Comparison of ENCODE assay signal across 24 mouse cellular contexts in genomic region chr9:53371339-53371738, GRCm38 (mm10). TPM values are rescaled to one million over a fixed set of nuclear protein-coding genes. Genes with fewer than 3 reads are reported as not detected.
DNase-seq lines count a peak whose midpoint lies in the region; ATAC-seq and TF ChIP-seq lines count a peak whose summit lies in the region.
"Had no signal": no experiment of that assay in that cellular context is flagged by ENCODE, and none has a peak within 500 bp of the region (broad histone marks: within the 10 kb centered on the region; RNA-seq: fewer than 3 reads in every experiment).

No protein-coding gene starts in this region.

- ATAC-seq in liver, embryonic 11.5 days (replicated peaks; ENCODE audit: low FRiP score) = no peak
- ATAC-seq in intestine, embryonic 16.5 days = peak; percentile 80
- no peak for ATAC-seq in megakaryocyte progenitor cell, adult 5-6 weeks (replicated peaks; ENCODE audit: poor library complexity)
- ATAC-seq in lung, postnatal 0 days = no peak
- ATAC-seq: forebrain, embryonic 14.5 days had no signal

- H3K4me3 ChIP-seq in liver, adult 2 months (ENCODE audit: insufficient read depth, low read depth, low read length) = no peak overlapping the region
- H3K4me3 ChIP-seq in liver, embryonic 11.5 days (ENCODE audit: low read depth, low read length) = no peak overlapping the region
- no peak overlapping the region for H3K4me3 ChIP-seq in intestine, embryonic 16.5 days (ENCODE audit: low read length)
- H3K4me3 ChIP-seq in small intestine, adult 2 months (ENCODE audit: low read depth, low read length) = no peak overlapping the region
- no peak overlapping the region for H3K4me3 ChIP-seq in lung, postnatal 0 days (ENCODE audit: low read depth, low read length)
- H3K4me3 ChIP-seq: embryonic facial prominence, embryonic 13.5 days; embryonic facial prominence, embryonic 15.5 days; erythroblast, embryonic 14.5 days; forebrain, embryonic 10.5 days; forebrain, embryonic 12.5 days had no signal

- DNase-seq in liver, adult 2 months (ENCODE audit: extremely low read depth, low read depth, low spot score) = peak; percentile 61
- no peak for DNase-seq in liver, embryonic 11.5 days (ENCODE audit: low spot score)
- no peak for DNase-seq in lung, postnatal 0 days (ENCODE audit: low spot score)
- no peak for DNase-seq in neural tube, embryonic 10.5 days (ENCODE audit: extremely low spot score, low spot score)
- DNase-seq: adrenal gland, adult 2 months; adrenal gland, postnatal 10 days; adrenal gland, postnatal 25 days; cerebellum, adult 11 months; cerebellum, adult 18-20 months; cerebellum, adult 8-10 months; cerebellum, adult 9-11 months; cerebellum, postnatal 14 days; cerebellum, postnatal 36 days; embryo, embryonic 11 days had no signal

- peaks cover 7% of the 10 kb centered on the region; the same call in 1 of the 2 replicates for H3K4me1 ChIP-seq in liver, adult 2 months (ENCODE audit: control insufficient read depth, insufficient read depth, low read length)
- H3K4me1 ChIP-seq in liver, embryonic 11.5 days (replicated peaks; ENCODE audit: control insufficient read depth, insufficient read depth, low read length) = no peaks in the 10 kb centered on the region
- H3K4me1 ChIP-seq in intestine, embryonic 16.5 days (ENCODE audit: control insufficient read depth, insufficient read depth, low read length) = peaks cover 5% of the 10 kb centered on the region; the same call in 1 of the 2 replicates
- peaks cover 28% of the 10 kb centered on the region for H3K4me1 ChIP-seq in small intestine, adult 2 months (ENCODE audit: control insufficient read depth, insufficient read depth, insufficient read length, low read length)
- H3K4me1 ChIP-seq in lung, postnatal 0 days (ENCODE audit: insufficient read depth, low read depth, low read length) = peaks cover 5% of the 10 kb centered on the region; the same call in 1 of the 2 replicates
- H3K4me1 ChIP-seq: embryonic facial prominence, embryonic 13.5 days; embryonic facial prominence, embryonic 15.5 days; forebrain, embryonic 10.5 days; forebrain, embryonic 12.5 days had no signal

- no peak for TF ChIP-seq EP300 in lung, postnatal 0 days (IDR thresholded peaks at IDR 0.05)

- peak overlapping the region; percentile 73 for H3K27ac ChIP-seq in liver, adult 2 months (replicated peaks; ENCODE audit: insufficient read depth, low read depth, low read length)
- no peak overlapping the region for H3K27ac ChIP-seq in liver, embryonic 11.5 days (ENCODE audit: low read depth, low read length)
- peak overlapping the region; percentile 55 for H3K27ac ChIP-seq in intestine, embryonic 16.5 days (ENCODE audit: low read length)
- peak overlapping the region; percentile 82 for H3K27ac ChIP-seq in small intestine, adult 2 months (ENCODE audit: insufficient read depth, low read depth, low read length)
- H3K27ac ChIP-seq in lung, postnatal 0 days (ENCODE audit: low read length) = no peak overlapping the region
- H3K27ac ChIP-seq: embryonic facial prominence, embryonic 13.5 days; embryonic facial prominence, embryonic 15.5 days; forebrain, embryonic 10.5 days; forebrain, embryonic 12.5 days had no signal

- H3K9me3 ChIP-seq in liver, embryonic 11.5 days (ENCODE audit: control insufficient read depth, low read length) = no peaks in the 10 kb centered on the region
- no peaks in the 10 kb centered on the region for H3K9me3 ChIP-seq in intestine, embryonic 16.5 days (ENCODE audit: control insufficient read depth, low read length)
- H3K9me3 ChIP-seq in lung, postnatal 0 days (ENCODE audit: low read length) = no peaks in the 10 kb centered on the region
- H3K9me3 ChIP-seq: embryonic facial prominence, embryonic 13.5 days; embryonic facial prominence, embryonic 15.5 days; forebrain, embryonic 10.5 days; forebrain, embryonic 12.5 days had no signal

- TF ChIP-seq CTCF in liver, adult 2 months (IDR thresholded peaks at IDR 0.05; ENCODE audit: low read depth, low read length) = no peak
- no peak for TF ChIP-seq CTCF in small intestine, adult 2 months (IDR thresholded peaks at IDR 0.05; ENCODE audit: extremely low read depth, insufficient read length, insufficient replicate concordance, low read depth, low read length)
- no peak for TF ChIP-seq CTCF in lung, postnatal 0 days (IDR thresholded peaks at IDR 0.05)

- no peak for TF ChIP-seq POLR2A in liver, adult 2 months (IDR thresholded peaks at IDR 0.05; ENCODE audit: extremely low read depth, insufficient read depth, low read length)
- TF ChIP-seq POLR2A in small intestine, adult 2 months (IDR thresholded peaks at IDR 0.05; ENCODE audit: low read depth, low read length) = no peak

- H3K4me2 ChIP-seq in liver, embryonic 11.5 days = no peak overlapping the region
- H3K4me2 ChIP-seq in intestine, embryonic 16.5 days (ENCODE audit: low read depth, low read length) = no peak overlapping the region
- no peak overlapping the region for H3K4me2 ChIP-seq in lung, postnatal 0 days (replicated peaks; ENCODE audit: low read depth, low read length)
- H3K4me2 ChIP-seq: embryonic facial prominence, embryonic 13.5 days; embryonic facial prominence, embryonic 15.5 days; forebrain, embryonic 12.5 days had no signal

- no peak overlapping the region for H3K9ac ChIP-seq in liver, adult 2 months (ENCODE audit: low read depth, low read length)
- H3K9ac ChIP-seq in liver, embryonic 11.5 days (ENCODE audit: low read depth, low read length) = no peak overlapping the region
- no peak overlapping the region for H3K9ac ChIP-seq in intestine, embryonic 16.5 days (ENCODE audit: low read depth, low read length)
- H3K9ac ChIP-seq in lung, postnatal 0 days (replicated peaks; ENCODE audit: low read depth) = no peak overlapping the region
- H3K9ac ChIP-seq: embryonic facial prominence, embryonic 13.5 days; embryonic facial prominence, embryonic 15.5 days; forebrain, embryonic 12.5 days had no signal

- no peaks in the 10 kb centered on the region for H3K27me3 ChIP-seq in liver, adult 2 months (ENCODE audit: control insufficient read depth, insufficient read depth, low read length)
- H3K27me3 ChIP-seq in liver, embryonic 11.5 days (replicated peaks; ENCODE audit: control insufficient read depth, insufficient read depth, low read length) = no peaks in the 10 kb centered on the region
- no peaks in the 10 kb centered on the region for H3K27me3 ChIP-seq in intestine, embryonic 16.5 days (replicated peaks; ENCODE audit: control insufficient read depth, insufficient read depth, low read length)
- H3K27me3 ChIP-seq in small intestine, adult 2 months (ENCODE audit: control insufficient read depth, insufficient read depth, low read length) = no peaks in the 10 kb centered on the region
- H3K27me3 ChIP-seq in lung, postnatal 0 days (replicated peaks; ENCODE audit: insufficient read depth, low read length) = no peaks in the 10 kb centered on the region
- H3K27me3 ChIP-seq: embryonic facial prominence, embryonic 13.5 days; embryonic facial prominence, embryonic 15.5 days; forebrain, embryonic 12.5 days had no signal

- no peaks in the 10 kb centered on the region for H3K79me2 ChIP-seq in liver, adult 2 months (ENCODE audit: control insufficient read depth, insufficient read depth, low read length)

- peaks cover 42% of the 10 kb centered on the region for H3K36me3 ChIP-seq in liver, adult 2 months (ENCODE audit: control insufficient read depth, insufficient read depth, low read length)
- H3K36me3 ChIP-seq in liver, embryonic 11.5 days (ENCODE audit: control insufficient read depth, insufficient read depth, low read length) = no peaks in the 10 kb centered on the region
- peaks cover 3% of the 10 kb centered on the region for H3K36me3 ChIP-seq in intestine, embryonic 16.5 days (ENCODE audit: control insufficient read depth, insufficient read depth, low read length)
- H3K36me3 ChIP-seq in small intestine, adult 2 months (ENCODE audit: control insufficient read depth, insufficient read depth, low read length) = peaks cover 32% of the 10 kb centered on the region
- no peaks in the 10 kb centered on the region for H3K36me3 ChIP-seq in lung, postnatal 0 days (ENCODE audit: insufficient read depth, low read length)
- H3K36me3 ChIP-seq: embryonic facial prominence, embryonic 13.5 days; embryonic facial prominence, embryonic 15.5 days; forebrain, embryonic 10.5 days; forebrain, embryonic 12.5 days had no signal

- 13% methylated on average over 3 of the region's 3 CpGs for WGBS in liver, adult 2 months
- WGBS in liver, embryonic 11.5 days = 25% methylated on average over 3 of the region's 3 CpGs
- whole genome bisulfite sequencing in intestine, embryonic 16.5 days = 40% methylated on average over 3 of the region's 3 CpGs
- 19% methylated on average over 3 of the region's 3 CpGs for WGBS in small intestine, adult 2 months
- 35% methylated on average over 3 of the region's 3 CpGs for WGBS in lung, postnatal 0 days

RNA-seq across cellular contexts. Expression of gene Kdelc2, which starts 12.5 kb away (rescaled TPM):
- total RNA-seq in liver, adult 2 months (2014; rRNA removed) = 5.6 and 6.2 TPM in 2 replicates
- 2.0 and 2.4 TPM in 2 replicates for polyA plus RNA-seq in liver, adult 2 months (2012; rRNA removed)
- polyA plus RNA-seq in liver, embryonic 11.5 days (2014; fragmentation: Nextera tagmentation; extraction: Ambion mirVana) = 11.2 and 12.0 TPM in 2 replicates
- 23.9 and 25.2 TPM in 2 replicates for polyA plus RNA-seq in intestine, embryonic 16.5 days (2015; fragmentation: Nextera tagmentation; extraction: Ambion mirVana)
- polyA plus RNA-seq in small intestine, adult 2 months (2012; rRNA removed) = 1.5 and 2.6 TPM in 2 replicates
- 6.9 and 8.1 TPM in 2 replicates for total RNA-seq in megakaryocyte progenitor cell, adult 5-6 weeks (2015)
- total RNA-seq in megakaryocyte progenitor cell, adult 5-6 weeks (2017) = 10.5 and 12.4 TPM in 2 replicates
- polyA plus RNA-seq in lung, postnatal 0 days (2015; fragmentation: Nextera tagmentation; extraction: Ambion mirVana) = 30.2 and 37.3 TPM in 2 replicates
- polyA plus RNA-seq: erythroblast, embryonic 14.5 days had no signal

RNA-seq across cellular contexts. Expression of gene 4930550C14Rik, which starts 30.8 kb away (rescaled TPM):
- 0.28 and 0.34 TPM in 2 replicates for total RNA-seq in liver, adult 2 months (2014; rRNA removed)
- polyA plus RNA-seq in liver, adult 2 months (2012; rRNA removed) = not detected in 2 replicates
- polyA plus RNA-seq in liver, embryonic 11.5 days (2014; fragmentation: Nextera tagmentation; extraction: Ambion mirVana) = 0.85 and 1.0 TPM in 2 replicates
- polyA plus RNA-seq in intestine, embryonic 16.5 days (2015; fragmentation: Nextera tagmentation; extraction: Ambion mirVana) = 0.23 and 0.44 TPM in 2 replicates
- polyA plus RNA-seq in small intestine, adult 2 months (2012; rRNA removed) = not detected in 2 replicates
- total RNA-seq in megakaryocyte progenitor cell, adult 5-6 weeks (2015) = 0.32 and 0.44 TPM in 2 replicates
- total RNA-seq in megakaryocyte progenitor cell, adult 5-6 weeks (2017) = 0.50 TPM in 1 of 2 replicates, not detected in the other
- 2.6 and 2.8 TPM in 2 replicates for polyA plus RNA-seq in lung, postnatal 0 days (2015; fragmentation: Nextera tagmentation; extraction: Ambion mirVana)
- total RNA-seq: common myeloid progenitor, adult 5-6 weeks had no signal

Comparison
In these comparisons a context has a peak if more than half of its experiments do, and no peak if none do; other contexts are left out.
1. H3K27ac ChIP-seq: peak in liver, adult 2 months (single experiment), intestine, embryonic 16.5 days (single experiment) and small intestine, adult 2 months (single experiment); none in liver, embryonic 11.5 days (single experiment) and lung, postnatal 0 days (single experiment).